Mouse (Mus musculus) large intestine, adult 2 months (tissue): ENCODE data around the gene Krtap28-13. TPM values are rescaled to one million over a fixed set of nuclear protein-coding genes. Genes with fewer than 3 reads are reported as not detected.

Experiments
- DNase-seq: peaks from one replicate; pipeline ENCODE4 v3.0.0-alpha.2; 2012; ENCODE audit warnings: low read depth, low spot score
- whole genome bisulfite sequencing: fragments of 180-500 bp; shearing (Covaris S2); methylation state at CpG from one replicate; pipeline ENCODE4 v1.1.7; 2018; 5-methylcytosine and 5-hydroxymethylcytosine counted together
- polyA plus RNA-seq: library from polyadenylated mRNA; depleted of rRNA; stranded (reverse); fragments of >200 nt; gene quantifications from 2 replicates; pipeline ENCODE4 v1.2.3, GENCODE M21; 2012; rRNA removed

Krtap28-13 gene
- not detected in 2 replicates for polyA plus RNA-seq

GRCm38 (mm10) chr1:83060643-83061042 lies at the start of gene Krtap28-13:
Gene Krtap28-13, plus strand, starts transcription at chr1:83060930.
- no peak for DNase-seq
- WGBS = 86% methylated on average over 4 of the region's 4 CpGs

GRCm38 (mm10) chr1:83014477-83014876 lies 46.3 kb upstream of the Krtap28-13 start:
- DNase-seq = no peak
- WGBS = 53% methylated on average over 3 of the region's 3 CpGs

- 82% methylated on average over 10 of the region's 10 CpGs for WGBS
- DNase-seq = no peak
Measured at GRCm38 (mm10) chr1:83015329-83015879, 45.3 kb upstream of the Krtap28-13 start.

- no peak for DNase-seq
- WGBS = 23% methylated on average over 1 of the region's 1 CpGs
Measured at GRCm38 (mm10) chr1:83016556-83016955, 44.2 kb upstream of the Krtap28-13 start.

- no peak for DNase-seq
Measured at GRCm38 (mm10) chr1:83031950-83032349, 28.8 kb upstream of the Krtap28-13 start.

GRCm38 (mm10) chr1:83032508-83032907 lies 28.2 kb upstream of the Krtap28-13 start:
- DNase-seq = no peak
- WGBS = 65% methylated on average over 6 of the region's 6 CpGs

More at GRCm38 (mm10) chr1:83031950-83032349, 28.8 kb upstream of the Krtap28-13 start:
- WGBS = 26% methylated on average over 1 of the region's 1 CpGs

GRCm38 (mm10) chr1:83034509-83034908 lies 26.2 kb upstream of the Krtap28-13 start:
- no peak for DNase-seq
- 66% methylated on average over 5 of the region's 5 CpGs for WGBS

GRCm38 (mm10) chr1:83036892-83037667 lies 23.6 kb upstream of the Krtap28-13 start:
- no peak for DNase-seq
- WGBS = 86% methylated on average over 11 of the region's 11 CpGs

GRCm38 (mm10) chr1:83038109-83038672 lies 22.5 kb upstream of the Krtap28-13 start, which contains the start of gene Slc19a3:
Gene Slc19a3, minus strand, starts transcription at chr1:83038448.
- DNase-seq = no peak
- 3% methylated on average over 25 of the region's 25 CpGs for WGBS

GRCm38 (mm10) chr1:83039080-83039479 lies 21.6 kb upstream of the Krtap28-13 start:
- no peak for DNase-seq
- 43% methylated on average over 4 of the region's 4 CpGs for WGBS

GRCm38 (mm10) chr1:83042380-83042779 lies 18.4 kb upstream of the Krtap28-13 start, which contains the start of gene Krtap28-10:
Gene Krtap28-10, minus strand, starts transcription at chr1:83042480.
- WGBS = 79% methylated on average over 2 of the region's 2 CpGs
- DNase-seq = no peak

- 36% methylated on average over 5 of the region's 5 CpGs for WGBS
Measured at GRCm38 (mm10) chr1:83044882-83045427, 15.8 kb upstream of the Krtap28-13 start, which contains the start of gene Gm47969. Gene Gm47969, plus strand, starts transcription at chr1:83044932.

GRCm38 (mm10) chr1:83058481-83058880 lies 2.2 kb upstream of the Krtap28-13 start:
- no peak for DNase-seq

More at GRCm38 (mm10) chr1:83044882-83045427, 15.8 kb upstream of the Krtap28-13 start, which contains the start of gene Gm47969:
- no peak for DNase-seq

GRCm38 (mm10) chr1:83059278-83059677 lies 1.5 kb upstream of the Krtap28-13 start, which contains the start of gene A030005K14Rik:
Gene A030005K14Rik, minus strand, starts transcription at chr1:83059378.
- WGBS = 84% methylated on average over 9 of the region's 9 CpGs
- DNase-seq = no peak

More at GRCm38 (mm10) chr1:83058481-83058880, 2.2 kb upstream of the Krtap28-13 start:
- WGBS = 60% methylated on average over 1 of the region's 1 CpGs

GRCm38 (mm10) chr1:83064851-83065250 lies 4.1 kb downstream of the Krtap28-13 start:
- peak; percentile 36 for DNase-seq
- WGBS = 9% methylated on average over 3 of the region's 3 CpGs

GRCm38 (mm10) chr1:83066577-83066976 lies 5.8 kb downstream of the Krtap28-13 start:
- no peak for DNase-seq
- WGBS = 89% methylated on average over 4 of the region's 4 CpGs

- WGBS = 86% methylated on average over 10 of the region's 10 CpGs
- no peak for DNase-seq
Measured at GRCm38 (mm10) chr1:83067205-83067604, 6.5 kb downstream of the Krtap28-13 start.

- 52% methylated on average over 15 of the region's 15 CpGs for WGBS
- DNase-seq = no peak
Measured at GRCm38 (mm10) chr1:83075526-83076189, 14.9 kb downstream of the Krtap28-13 start.

GRCm38 (mm10) chr1:83076190-83076917 lies 15.6 kb downstream of the Krtap28-13 start:
- DNase-seq = peak; percentile 13

More at GRCm38 (mm10) chr1:83076190-83076917, 15.6 kb downstream of the Krtap28-13 start:
- 62% methylated on average over 11 of the region's 11 CpGs for WGBS
